Mouse (Mus musculus): ENCODE results near the gene Cyp2d9. TPM values are rescaled to one million over a fixed set of nuclear protein-coding genes. Genes with fewer than 3 reads are reported as not detected.
"Not testable (repeated sequence)": the region's sequence is repeated elsewhere in the genome, so short reads cannot be mapped to it uniquely, and the experiment has no call there.

The Cyp2d9 gene
- not detected in 2 replicates for polyA plus RNA-seq (2014; fragmentation: Nextera tagmentation; extraction: Ambion mirVana)

GRCm38 (mm10) chr15:82433137-82433536 lies at the start of gene Cyp2d9:
TSS of gene Cyp2d9 (plus strand) at chr15:82433437.
- Histone ChIP-seq H3K36me3 (replicated peaks; ENCODE audit: control insufficient read depth, insufficient read depth, low read depth, low read length) (no peaks in the 10 kb centered on the region), H3K4me3 (ENCODE audit: low read depth, low read length) (no peak within 1 kb of the TSS), H3K4me1 (ENCODE audit: control insufficient read depth, insufficient read depth, low read length) (no peaks in the 10 kb centered on the region), H3K27ac (replicated peaks; ENCODE audit: low read depth, low read length) (no peak within 1 kb of the TSS), H3K27me3 (ENCODE audit: control insufficient read depth, insufficient read depth, low read length) (no peaks in the 10 kb centered on the region), H3K9ac (replicated peaks; ENCODE audit: low read length) (no peak within 1 kb of the TSS), H3K4me2 (ENCODE audit: low read depth, low read length) (no peak within 1 kb of the TSS), H3K9me3 (replicated peaks; ENCODE audit: control insufficient read depth, low read length) (no peaks in the 10 kb centered on the region)
- ATAC-seq (replicated peaks; ENCODE audit: insufficient number of reproducible peaks, low FRiP score, low TSS enrichment, low read depth) (no peak), DNase-seq (ENCODE audit: low spot score) (no peak)

GRCm38 (mm10) chr15:82385729-82386128 lies 47.5 kb upstream of the Cyp2d9 start:
- H3K9me3 ChIP-seq (replicated peaks; ENCODE audit: control insufficient read depth, low read length) = no peaks in the 10 kb centered on the region
- ATAC-seq (replicated peaks; ENCODE audit: insufficient number of reproducible peaks, low FRiP score, low TSS enrichment, low read depth) = no peak
- no peaks in the 10 kb centered on the region for H3K4me1 ChIP-seq (ENCODE audit: control insufficient read depth, insufficient read depth, low read length)
- DNase-seq (ENCODE audit: low spot score) = no peak
- no peak overlapping the region for H3K27ac ChIP-seq (replicated peaks; ENCODE audit: low read depth, low read length)
- no peak overlapping the region for H3K4me2 ChIP-seq (ENCODE audit: low read depth, low read length)
- no peaks in the 10 kb centered on the region for H3K27me3 ChIP-seq (ENCODE audit: control insufficient read depth, insufficient read depth, low read length)
- no peaks in the 10 kb centered on the region for H3K36me3 ChIP-seq (replicated peaks; ENCODE audit: control insufficient read depth, insufficient read depth, low read depth, low read length)
- H3K9ac ChIP-seq (replicated peaks; ENCODE audit: low read length) = no peak overlapping the region
- H3K4me3 ChIP-seq (ENCODE audit: low read depth, low read length) = no peak overlapping the region
- WGBS = 92% methylated on average over 2 of the region's 2 CpGs

GRCm38 (mm10) chr15:82389916-82390315 lies 43.3 kb upstream of the Cyp2d9 start:
- H3K4me2 ChIP-seq (ENCODE audit: low read depth, low read length); H3K9me3 ChIP-seq (replicated peaks; ENCODE audit: control insufficient read depth, low read length); H3K4me1 ChIP-seq (ENCODE audit: control insufficient read depth, insufficient read depth, low read length); ATAC-seq (replicated peaks; ENCODE audit: insufficient number of reproducible peaks, low FRiP score, low TSS enrichment, low read depth); H3K9ac ChIP-seq (replicated peaks; ENCODE audit: low read length); H3K27me3 ChIP-seq (ENCODE audit: control insufficient read depth, insufficient read depth, low read length); DNase-seq (ENCODE audit: low spot score); H3K27ac ChIP-seq (replicated peaks; ENCODE audit: low read depth, low read length); H3K4me3 ChIP-seq (ENCODE audit: low read depth, low read length); H3K36me3 ChIP-seq (replicated peaks; ENCODE audit: control insufficient read depth, insufficient read depth, low read depth, low read length): not testable (repeated sequence)
- 91% methylated on average over 10 of the region's 10 CpGs for WGBS

- H3K27ac ChIP-seq (replicated peaks; ENCODE audit: low read depth, low read length); H3K4me3 ChIP-seq (ENCODE audit: low read depth, low read length); H3K27me3 ChIP-seq (ENCODE audit: control insufficient read depth, insufficient read depth, low read length); H3K4me1 ChIP-seq (ENCODE audit: control insufficient read depth, insufficient read depth, low read length); H3K4me2 ChIP-seq (ENCODE audit: low read depth, low read length); H3K9me3 ChIP-seq (replicated peaks; ENCODE audit: control insufficient read depth, low read length); ATAC-seq (replicated peaks; ENCODE audit: insufficient number of reproducible peaks, low FRiP score, low TSS enrichment, low read depth); H3K9ac ChIP-seq (replicated peaks; ENCODE audit: low read length); H3K36me3 ChIP-seq (replicated peaks; ENCODE audit: control insufficient read depth, insufficient read depth, low read depth, low read length); DNase-seq (ENCODE audit: low spot score): not testable (repeated sequence)
- 82% methylated on average over 2 of the region's 2 CpGs for WGBS
Observed at GRCm38 (mm10) chr15:82393922-82394321, 39.3 kb upstream of the Cyp2d9 start, which contains the start of gene Cyp2d11. TSS of gene Cyp2d11 (minus strand) at chr15:82394022.

- ATAC-seq (replicated peaks; ENCODE audit: insufficient number of reproducible peaks, low FRiP score, low TSS enrichment, low read depth); H3K9me3 ChIP-seq (replicated peaks; ENCODE audit: control insufficient read depth, low read length); H3K4me1 ChIP-seq (ENCODE audit: control insufficient read depth, insufficient read depth, low read length); H3K4me2 ChIP-seq (ENCODE audit: low read depth, low read length); H3K27ac ChIP-seq (replicated peaks; ENCODE audit: low read depth, low read length); H3K36me3 ChIP-seq (replicated peaks; ENCODE audit: control insufficient read depth, insufficient read depth, low read depth, low read length); H3K4me3 ChIP-seq (ENCODE audit: low read depth, low read length); H3K9ac ChIP-seq (replicated peaks; ENCODE audit: low read length); DNase-seq (ENCODE audit: low spot score); H3K27me3 ChIP-seq (ENCODE audit: control insufficient read depth, insufficient read depth, low read length): not testable (repeated sequence)
- 92% methylated on average over 3 of the region's 3 CpGs for WGBS
Observed at GRCm38 (mm10) chr15:82395955-82396354, 37.3 kb upstream of the Cyp2d9 start.

- Histone ChIP-seq H3K9me3 (replicated peaks; ENCODE audit: control insufficient read depth, low read length) (no peaks in the 10 kb centered on the region), H3K27me3 (ENCODE audit: control insufficient read depth, insufficient read depth, low read length) (no peaks in the 10 kb centered on the region), H3K9ac (replicated peaks; ENCODE audit: low read length) (no peak overlapping the region), H3K4me2 (ENCODE audit: low read depth, low read length) (no peak overlapping the region), H3K4me1 (ENCODE audit: control insufficient read depth, insufficient read depth, low read length) (no peaks in the 10 kb centered on the region), H3K4me3 (ENCODE audit: low read depth, low read length) (no peak overlapping the region), H3K27ac (replicated peaks; ENCODE audit: low read depth, low read length) (no peak overlapping the region), H3K36me3 (replicated peaks; ENCODE audit: control insufficient read depth, insufficient read depth, low read depth, low read length) (no peaks in the 10 kb centered on the region)
- 59% methylated on average over 2 of the region's 2 CpGs for WGBS
- no peak for ATAC-seq (replicated peaks; ENCODE audit: insufficient number of reproducible peaks, low FRiP score, low TSS enrichment, low read depth)
- no peak for DNase-seq (ENCODE audit: low spot score)
Observed at GRCm38 (mm10) chr15:82401516-82401915, 31.7 kb upstream of the Cyp2d9 start.

- Histone ChIP-seq H3K27ac (replicated peaks; ENCODE audit: low read depth, low read length) (no peak overlapping the region), H3K4me3 (ENCODE audit: low read depth, low read length) (no peak overlapping the region), H3K9me3 (replicated peaks; ENCODE audit: control insufficient read depth, low read length) (no peaks in the 10 kb centered on the region), H3K9ac (replicated peaks; ENCODE audit: low read length) (no peak overlapping the region), H3K4me1 (ENCODE audit: control insufficient read depth, insufficient read depth, low read length) (no peaks in the 10 kb centered on the region), H3K36me3 (replicated peaks; ENCODE audit: control insufficient read depth, insufficient read depth, low read depth, low read length) (no peaks in the 10 kb centered on the region), H3K4me2 (ENCODE audit: low read depth, low read length) (no peak overlapping the region), H3K27me3 (ENCODE audit: control insufficient read depth, insufficient read depth, low read length) (no peaks in the 10 kb centered on the region)
- no peak for DNase-seq (ENCODE audit: low spot score)
- ATAC-seq (replicated peaks; ENCODE audit: insufficient number of reproducible peaks, low FRiP score, low TSS enrichment, low read depth) = no peak
Observed at GRCm38 (mm10) chr15:82402106-82402505, 31.1 kb upstream of the Cyp2d9 start.

- Histone ChIP-seq H3K4me2 (ENCODE audit: low read depth, low read length) (no peak overlapping the region), H3K4me3 (ENCODE audit: low read depth, low read length) (no peak overlapping the region), H3K9ac (replicated peaks; ENCODE audit: low read length) (no peak overlapping the region), H3K9me3 (replicated peaks; ENCODE audit: control insufficient read depth, low read length) (no peaks in the 10 kb centered on the region), H3K27me3 (ENCODE audit: control insufficient read depth, insufficient read depth, low read length) (no peaks in the 10 kb centered on the region), H3K27ac (replicated peaks; ENCODE audit: low read depth, low read length) (no peak overlapping the region), H3K36me3 (replicated peaks; ENCODE audit: control insufficient read depth, insufficient read depth, low read depth, low read length) (no peaks in the 10 kb centered on the region), H3K4me1 (ENCODE audit: control insufficient read depth, insufficient read depth, low read length) (no peaks in the 10 kb centered on the region)
- 78% methylated on average over 6 of the region's 6 CpGs for WGBS
- no peak for DNase-seq (ENCODE audit: low spot score)
- ATAC-seq (replicated peaks; ENCODE audit: insufficient number of reproducible peaks, low FRiP score, low TSS enrichment, low read depth) = no peak
Observed at GRCm38 (mm10) chr15:82402741-82403140, 30.5 kb upstream of the Cyp2d9 start.
